Mouse (Mus musculus): ENCODE measurements around the gene Hnrnph1.
A peak's percentile ranks its signal among the peaks of the same experiment; 100 is the strongest.
"Not testable (repeated sequence)": the region's sequence is repeated elsewhere in the genome, so short reads cannot be mapped to it uniquely, and the experiment has no call there.

The Hnrnph1 gene

GRCm38 (mm10) chr11:50376911-50377891 lies at the start of gene Hnrnph1:
TSS of gene Hnrnph1 (plus strand) at chr11:50376990.
- DNase-seq = peak; percentile 99

GRCm38 (mm10) chr11:50328075-50328625 lies 48.6 kb upstream of the Hnrnph1 start:
- DNase-seq = no peak

- DNase-seq = no peak
Measured at GRCm38 (mm10) chr11:50329378-50329777, 47.4 kb upstream of the Hnrnph1 start.

- DNase-seq = no peak
Measured at GRCm38 (mm10) chr11:50333181-50333580, 43.6 kb upstream of the Hnrnph1 start.

GRCm38 (mm10) chr11:50336126-50336525 lies 40.7 kb upstream of the Hnrnph1 start:
- no peak for DNase-seq

GRCm38 (mm10) chr11:50336891-50337290 lies 39.9 kb upstream of the Hnrnph1 start:
- no peak for DNase-seq

GRCm38 (mm10) chr11:50345486-50345885 lies 31.3 kb upstream of the Hnrnph1 start:
- DNase-seq = no peak

- no peak for DNase-seq
Measured at GRCm38 (mm10) chr11:50346256-50347032, 30.3 kb upstream of the Hnrnph1 start.

- DNase-seq = no peak
Measured at GRCm38 (mm10) chr11:50352177-50352576, 24.6 kb upstream of the Hnrnph1 start.

GRCm38 (mm10) chr11:50354162-50354561 lies 22.6 kb upstream of the Hnrnph1 start, which contains the start of gene Cby3:
TSS of gene Cby3 (plus strand) at chr11:50354462.
- DNase-seq = no peak

GRCm38 (mm10) chr11:50354851-50355250 lies 21.9 kb upstream of the Hnrnph1 start:
- peak; percentile 90 for DNase-seq

- no peak for DNase-seq
Measured at GRCm38 (mm10) chr11:50355395-50355794, 21.4 kb upstream of the Hnrnph1 start.

- DNase-seq = peak; percentile 60
Measured at GRCm38 (mm10) chr11:50358950-50359861, 17.6 kb upstream of the Hnrnph1 start.

- not testable (repeated sequence) for DNase-seq
Measured at GRCm38 (mm10) chr11:50361282-50361681, 15.5 kb upstream of the Hnrnph1 start.

- peak; percentile 88 for DNase-seq
Measured at GRCm38 (mm10) chr11:50364548-50364947, 12.2 kb upstream of the Hnrnph1 start.

- no peak for DNase-seq
Measured at GRCm38 (mm10) chr11:50365322-50365721, 11.5 kb upstream of the Hnrnph1 start.

- no peak for DNase-seq
Measured at GRCm38 (mm10) chr11:50367531-50367930, 9.3 kb upstream of the Hnrnph1 start.

GRCm38 (mm10) chr11:50369360-50369911 lies 7.4 kb upstream of the Hnrnph1 start:
- DNase-seq = no peak

GRCm38 (mm10) chr11:50370969-50371368 lies 5.8 kb upstream of the Hnrnph1 start:
- DNase-seq = no peak

GRCm38 (mm10) chr11:50371399-50371841 lies 5.4 kb upstream of the Hnrnph1 start:
- DNase-seq = peak; percentile 66

GRCm38 (mm10) chr11:50371911-50372310 lies 4.9 kb upstream of the Hnrnph1 start:
- DNase-seq = no peak

GRCm38 (mm10) chr11:50373086-50373485 lies 3.7 kb upstream of the Hnrnph1 start:
- DNase-seq = no peak
